In the genomic region with DNA sequence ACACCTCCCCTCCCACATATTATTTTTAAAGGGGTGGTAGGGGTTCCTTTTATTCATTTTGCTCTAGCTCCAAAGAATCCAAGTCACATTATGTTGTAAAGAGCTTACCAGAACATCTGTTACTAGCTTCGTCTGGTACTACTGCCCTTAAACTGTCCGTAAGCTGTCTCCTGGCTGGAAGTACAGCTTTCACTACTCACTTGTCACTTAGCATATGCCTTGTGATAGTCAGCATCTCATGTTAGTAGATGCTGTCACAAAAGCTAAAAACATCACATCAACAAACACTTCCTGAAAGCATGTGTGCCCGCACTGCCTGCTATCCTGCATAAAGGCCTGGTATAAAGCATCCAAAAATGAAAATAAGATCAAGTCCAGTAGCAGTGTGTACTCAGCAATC, we compare ENCODE assay signal across 12 mouse cellular contexts. TPM values are rescaled to one million over a fixed set of nuclear protein-coding genes. Genes with fewer than 3 reads are reported as not detected.
DNase-seq lines count a peak whose midpoint lies in the region; ATAC-seq and TF ChIP-seq lines count a peak whose summit lies in the region.
"Had no signal": no experiment of that assay in that cellular context is flagged by ENCODE, and none has a peak within 500 bp of the region (broad histone marks: within the 10 kb centered on the region; RNA-seq: fewer than 3 reads in every experiment).

No protein-coding gene starts in this region.

- no peak for TF ChIP-seq CTCF in heart, adult 2 months (IDR thresholded peaks at IDR 0.05)
- TF ChIP-seq CTCF in brain, embryonic 14.5 days (IDR thresholded peaks at IDR 0.05; ENCODE audit: borderline replicate concordance, extremely low read depth, insufficient read depth, insufficient read length): no peak
- TF ChIP-seq CTCF in liver, postnatal 0 days (IDR thresholded peaks at IDR 0.05; ENCODE audit: low read depth): no peak

- peaks cover 6% of the 10 kb centered on the region for H3K4me1 ChIP-seq in heart, adult 2 months (ENCODE audit: control insufficient read depth, insufficient read depth, low read length)
- H3K4me1 ChIP-seq in lung, embryonic 16.5 days (replicated peaks; ENCODE audit: control insufficient read depth, insufficient read depth, low read length): peaks cover 37% of the 10 kb centered on the region
- H3K4me1 ChIP-seq in liver, postnatal 0 days (ENCODE audit: insufficient read depth): peaks cover 50% of the 10 kb centered on the region

- WGBS in heart, adult 2 months: 61% methylated on average over 3 of the region's 3 CpGs
- WGBS in lung, embryonic 16.5 days: 48% methylated on average over 3 of the region's 3 CpGs
- 78% methylated on average over 3 of the region's 3 CpGs for WGBS in liver, postnatal 0 days (ENCODE audit: insufficient replicate concordance)

- peaks cover 5% of the 10 kb centered on the region for H3K79me2 ChIP-seq in heart, adult 2 months (replicated peaks; ENCODE audit: control insufficient read depth, insufficient read depth, low read length)

- H3K27ac ChIP-seq in heart, adult 2 months: peak overlapping the region; percentile 84; the same call in 1 of the 2 replicates
- no peak overlapping the region for H3K27ac ChIP-seq in lung, embryonic 16.5 days (ENCODE audit: low read length)
- peak overlapping the region; percentile 55; the same call in 1 of the 2 replicates for H3K27ac ChIP-seq in liver, postnatal 0 days (ENCODE audit: low read depth)
- H3K27ac ChIP-seq: kidney, postnatal 0 days had no signal

- peaks cover 6% of the 10 kb centered on the region for H3K36me3 ChIP-seq in heart, adult 2 months (ENCODE audit: control insufficient read depth, insufficient read depth, low read length)
- H3K36me3 ChIP-seq in lung, embryonic 16.5 days (ENCODE audit: control insufficient read depth, insufficient read depth, low read length): no peaks in the 10 kb centered on the region
- no peaks in the 10 kb centered on the region for H3K36me3 ChIP-seq in liver, postnatal 0 days (replicated peaks; ENCODE audit: insufficient read depth, low read length)
- H3K36me3 ChIP-seq: embryonic facial prominence, embryonic 12.5 days had no signal

- H3K9ac ChIP-seq in heart, adult 2 months (ENCODE audit: low read depth, low read length): no peak overlapping the region
- H3K9ac ChIP-seq in lung, embryonic 16.5 days (ENCODE audit: low read length): no peak overlapping the region
- H3K9ac ChIP-seq in liver, postnatal 0 days (replicated peaks): peak overlapping the region; percentile 98
- H3K9ac ChIP-seq: embryonic facial prominence, embryonic 12.5 days had no signal

- H3K27me3 ChIP-seq in heart, adult 2 months (ENCODE audit: control insufficient read depth, insufficient read depth, low read length): no peaks in the 10 kb centered on the region
- no peaks in the 10 kb centered on the region for H3K27me3 ChIP-seq in lung, embryonic 16.5 days (ENCODE audit: control insufficient read depth, insufficient read depth, low read depth, low read length)
- no peaks in the 10 kb centered on the region for H3K27me3 ChIP-seq in liver, postnatal 0 days (ENCODE audit: insufficient read depth, low read length)
- H3K27me3 ChIP-seq: embryonic facial prominence, embryonic 12.5 days had no signal

- no peak for TF ChIP-seq EP300 in heart, adult 2 months (IDR thresholded peaks at IDR 0.05; ENCODE audit: insufficient read depth, low read depth, low read length)
- TF ChIP-seq EP300 in liver, postnatal 0 days (IDR thresholded peaks at IDR 0.05; ENCODE audit: low read depth): no peak

- no peak overlapping the region for H3K4me3 ChIP-seq in heart, adult 2 months
- no peak overlapping the region for H3K4me3 ChIP-seq in lung, embryonic 16.5 days (ENCODE audit: low read length)
- H3K4me3 ChIP-seq in liver, postnatal 0 days (ENCODE audit: low read depth, low read length): peak overlapping the region; percentile 70
- H3K4me3 ChIP-seq: embryonic facial prominence, embryonic 12.5 days had no signal

- no peak for ATAC-seq in lung, embryonic 16.5 days (ENCODE audit: low read depth)
- ATAC-seq in liver, postnatal 0 days: no peak

- intact Hi-C loops in heart, adult 2 months (cut with DNase I): loop anchor here (5.0 kb wide), 1 partner anchor 42 kb away; no protein-coding TSS in a partner anchor
- intact Hi-C loops in heart, postnatal 36 days (cut with DNase I): no loop called here

- peak overlapping the region; percentile 78; the same call in 1 of the 2 replicates for H3K4me2 ChIP-seq in lung, embryonic 16.5 days (ENCODE audit: low read depth, low read length)
- peak overlapping the region; percentile 74 for H3K4me2 ChIP-seq in liver, postnatal 0 days (ENCODE audit: low read depth, low read length)
- H3K4me2 ChIP-seq: embryonic facial prominence, embryonic 12.5 days had no signal

- DNase-seq in heart, adult 2 months: no peak
- no peak for DNase-seq in heart, postnatal 36 days
- no peak for DNase-seq in lung, postnatal 4 days
- peak; percentile 44 for DNase-seq in brain, embryonic 14.5 days (ENCODE audit: low read depth)
- DNase-seq in liver, postnatal 0 days: no peak
- DNase-seq in layer of hippocampus, postnatal 14 days (ENCODE audit: low spot score in 2 of 2): no peak
- DNase-seq in frontal cortex, postnatal 10 days (ENCODE audit: low spot score in 2 of 2): no peak
- DNase-seq: cerebellum, adult 2 months; left cerebral cortex, postnatal 4 days had no signal

- H3K9me3 ChIP-seq in lung, embryonic 16.5 days (ENCODE audit: control insufficient read depth, low read length): no peaks in the 10 kb centered on the region
- H3K9me3 ChIP-seq in liver, postnatal 0 days (ENCODE audit: low read length): no peaks in the 10 kb centered on the region
- H3K9me3 ChIP-seq: embryonic facial prominence, embryonic 12.5 days had no signal

- no peak for TF ChIP-seq POLR2A in heart, adult 2 months (IDR thresholded peaks at IDR 0.05; ENCODE audit: insufficient read depth, low read depth, low read length)
- no peak for TF ChIP-seq POLR2A in brain, embryonic 14.5 days (IDR thresholded peaks at IDR 0.05; ENCODE audit: borderline replicate concordance, extremely low read depth, insufficient read depth, insufficient read length, poor library complexity, severe bottlenecking)

RNA-seq across cellular contexts. Expression of gene Ina, which starts 55.0 kb away (rescaled TPM):
- total RNA-seq in heart, adult 2 months (2021): under 1 TPM in 1 of 2 experiments, not detected in 1; 0.11 TPM
- polyA plus RNA-seq in heart, adult 2 months (2012; rRNA removed): 0.04 and 0.09 TPM in 2 replicates
- total RNA-seq in heart, postnatal 36 days (2021): not detected
- polyA plus RNA-seq in lung, embryonic 16.5 days (2015; fragmentation: Nextera tagmentation; extraction: Ambion mirVana): 0.51 and 1.2 TPM in 2 replicates
- 413 and 626 TPM in 2 replicates for polyA plus RNA-seq in brain, embryonic 14.5 days (2012; rRNA removed)
- not detected in 2 replicates for polyA plus RNA-seq in liver, postnatal 0 days (2015; fragmentation: Nextera tagmentation; extraction: Ambion mirVana)
- total RNA-seq in layer of hippocampus, postnatal 14 days (2021): 100 to 1,000 TPM; 185 to 190 TPM

RNA-seq across cellular contexts. Expression of gene Nt5c2, which starts 55.4 kb away (rescaled TPM):
- total RNA-seq in heart, adult 2 months (2021): 10 to 100 TPM; 58.2 to 63.9 TPM
- polyA plus RNA-seq in heart, adult 2 months (2012; rRNA removed): 16.7 and 24.5 TPM in 2 replicates
- 10 to 100 TPM; 59.6 to 61.2 TPM for total RNA-seq in heart, postnatal 36 days (2021)
- 87.7 and 92.2 TPM in 2 replicates for polyA plus RNA-seq in lung, embryonic 16.5 days (2015; fragmentation: Nextera tagmentation; extraction: Ambion mirVana)
- 40.1 and 49.2 TPM in 2 replicates for polyA plus RNA-seq in brain, embryonic 14.5 days (2012; rRNA removed)
- polyA plus RNA-seq in liver, postnatal 0 days (2015; fragmentation: Nextera tagmentation; extraction: Ambion mirVana): 30.2 and 36.1 TPM in 2 replicates
- 10 to 100 TPM; 68.8 to 69.3 TPM for total RNA-seq in layer of hippocampus, postnatal 14 days (2021)

Comparison
In these comparisons a context has a peak if more than half of its experiments do, and no peak if none do; other contexts are left out.
1. RNA of gene Ina, which starts 55.0 kb away (polyA plus RNA-seq): 413 to 626 TPM in brain, embryonic 14.5 days; 0.51 to 1.2 TPM in lung, embryonic 16.5 days, 0.04 to 0.09 TPM in heart, adult 2 months and not detected in liver, postnatal 0 days; every median in the first group is over 100 times any median in the second.